Mouse (Mus musculus) heart, postnatal 14 days (tissue): ENCODE measurements around the gene Eif2b4. TPM values are rescaled to one million over a fixed set of nuclear protein-coding genes. Genes with fewer than 3 reads are reported as not detected.

Experiments
- DNase-seq, 2 experiments: peaks; one replicate each; pipeline ENCODE4 v3.0.0; 2021 to 2022
- intact Hi-C: fragments of 180-260 bp; cut with DNase I; formaldehyde crosslinking; loops from one replicate; pipeline ENCODE4 v1.15.1; 2025
- total RNA-seq, 2 experiments: library from RNA; stranded (reverse); gene quantifications; 2 replicates each; pipeline ENCODE4 v1.2.3; 2021

Gene Eif2b4
- total RNA-seq, 2 experiments from 2014 or later, result 48.4 to 62.3 TPM

DNA sequence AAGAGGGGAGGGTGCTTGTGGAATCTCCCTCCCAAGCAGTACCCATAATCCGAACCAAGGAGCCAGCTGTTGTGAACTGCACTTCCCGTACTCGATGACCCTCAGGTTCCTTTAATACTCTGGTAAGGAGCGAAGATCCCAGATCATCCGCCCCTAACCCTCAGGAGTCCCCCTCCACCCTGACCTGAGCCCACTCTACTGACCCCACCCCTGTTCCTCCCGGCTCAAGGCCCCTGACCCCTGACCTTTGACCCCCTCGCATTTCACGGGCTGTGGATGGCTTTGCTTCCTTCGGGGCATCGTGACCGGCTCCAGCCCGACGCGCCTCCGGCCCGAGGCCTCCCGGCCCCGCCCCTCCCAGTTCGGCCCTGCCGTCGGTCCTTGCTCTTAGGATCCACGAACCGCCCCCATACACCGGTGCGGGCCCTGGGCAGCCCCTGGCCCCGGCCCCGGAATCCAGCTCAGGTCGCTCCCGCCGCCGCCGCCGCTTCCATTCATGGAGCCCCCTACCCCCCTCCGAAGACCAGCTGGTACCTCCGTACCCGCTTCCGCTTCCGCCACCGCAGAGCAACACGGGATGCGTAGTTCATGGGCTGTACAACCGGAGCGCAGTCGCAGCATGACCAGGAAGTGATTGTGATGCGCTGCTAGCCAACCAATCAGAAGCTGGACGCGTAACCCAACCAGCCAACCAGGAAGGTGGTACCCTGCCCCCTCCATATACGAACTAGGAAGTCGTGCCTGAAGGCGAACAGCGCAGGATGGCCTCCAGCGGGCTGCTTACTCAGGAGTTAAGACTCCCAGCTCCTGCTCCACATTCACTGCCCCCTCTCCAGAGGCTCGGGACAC lies 8.7 kb upstream of the Eif2b4 start, which contains the start of gene Zfp513:
Gene Zfp513, minus strand, starts transcription at position 562 of the 849 bp plus-strand sequence.
- DNase-seq, result peak; percentile 92 to 94
- intact Hi-C loops, result no loop called here

DNA sequence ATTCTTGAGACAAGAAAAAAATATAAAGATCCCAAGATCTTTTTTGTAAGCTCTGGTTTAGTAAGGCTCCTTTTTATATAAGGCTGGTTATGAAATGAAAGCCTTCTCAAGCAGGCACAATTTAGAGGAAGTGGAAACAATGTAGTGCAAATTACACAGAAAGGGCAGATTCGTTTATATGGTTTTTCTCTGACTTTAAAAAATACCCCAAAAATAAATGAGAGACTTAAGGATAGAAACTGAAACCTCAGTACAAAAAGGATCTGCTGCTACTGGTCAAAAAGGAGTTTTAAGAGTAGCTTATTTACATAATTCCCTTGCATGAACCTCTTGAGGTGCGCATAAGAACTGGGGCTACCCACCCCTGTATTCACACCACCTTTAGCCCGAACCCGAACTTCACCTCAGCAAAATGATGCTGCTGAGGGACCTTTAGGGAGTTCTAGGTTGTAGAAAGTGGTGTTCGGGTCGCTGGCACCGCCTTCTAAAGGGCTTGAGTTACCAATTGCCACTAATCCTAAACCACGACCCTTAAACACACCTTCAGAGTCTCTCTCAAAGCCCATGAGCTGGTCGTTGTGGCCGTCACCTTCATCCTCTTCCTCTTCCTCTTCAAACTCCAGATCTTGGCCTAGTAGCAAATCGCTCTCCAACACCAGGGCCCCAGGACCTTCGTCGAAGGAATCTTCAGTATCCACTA lies 8.0 kb upstream of the Eif2b4 start:
- no peak for DNase-seq
- intact Hi-C loops, result no loop called here

DNA sequence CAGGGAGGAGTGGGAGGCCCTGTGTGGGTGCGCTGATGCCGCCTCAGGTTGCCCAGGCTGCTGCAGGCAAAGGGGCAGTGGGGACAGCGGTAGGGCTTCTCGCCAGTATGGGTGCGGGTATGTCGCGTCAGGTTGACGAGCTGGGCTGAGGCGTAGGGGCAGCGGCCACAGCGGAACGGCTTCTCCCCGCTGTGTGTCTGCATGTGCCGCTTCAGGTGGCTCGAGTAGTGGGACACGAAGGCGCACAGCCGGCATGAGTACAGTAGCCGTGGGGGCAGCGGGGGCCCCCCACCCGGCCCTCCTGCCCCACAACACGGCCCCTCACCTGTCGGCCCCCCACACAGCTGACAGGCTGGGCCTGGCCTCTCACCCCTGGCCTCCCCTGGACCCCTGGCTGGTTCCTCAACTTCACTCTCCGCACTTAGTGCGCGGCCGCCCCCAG lies 7.1 kb upstream of the Eif2b4 start:
- intact Hi-C loops, result no loop called here
- DNase-seq, result no peak

DNA sequence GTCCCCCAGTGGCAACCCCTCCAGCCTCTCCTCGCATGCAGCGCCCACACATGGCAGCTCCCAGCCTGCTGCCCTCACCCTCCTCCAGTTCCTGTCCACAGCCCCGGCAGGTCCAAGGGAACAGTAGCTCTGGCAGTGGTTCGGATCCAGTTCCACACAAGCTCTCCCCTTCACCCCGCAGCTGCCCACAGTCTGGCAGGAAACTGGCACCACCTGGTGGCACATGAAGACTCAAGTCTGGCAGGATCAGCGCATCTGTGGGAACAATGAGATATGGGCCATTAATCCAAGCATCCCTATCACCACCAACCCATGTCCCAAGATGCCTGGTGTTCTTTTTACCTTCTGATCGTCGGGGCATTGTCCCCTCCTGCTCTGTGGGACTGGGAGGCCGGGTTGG lies 6.7 kb upstream of the Eif2b4 start:
- intact Hi-C loops, result no loop called here
- DNase-seq, result no peak

DNA sequence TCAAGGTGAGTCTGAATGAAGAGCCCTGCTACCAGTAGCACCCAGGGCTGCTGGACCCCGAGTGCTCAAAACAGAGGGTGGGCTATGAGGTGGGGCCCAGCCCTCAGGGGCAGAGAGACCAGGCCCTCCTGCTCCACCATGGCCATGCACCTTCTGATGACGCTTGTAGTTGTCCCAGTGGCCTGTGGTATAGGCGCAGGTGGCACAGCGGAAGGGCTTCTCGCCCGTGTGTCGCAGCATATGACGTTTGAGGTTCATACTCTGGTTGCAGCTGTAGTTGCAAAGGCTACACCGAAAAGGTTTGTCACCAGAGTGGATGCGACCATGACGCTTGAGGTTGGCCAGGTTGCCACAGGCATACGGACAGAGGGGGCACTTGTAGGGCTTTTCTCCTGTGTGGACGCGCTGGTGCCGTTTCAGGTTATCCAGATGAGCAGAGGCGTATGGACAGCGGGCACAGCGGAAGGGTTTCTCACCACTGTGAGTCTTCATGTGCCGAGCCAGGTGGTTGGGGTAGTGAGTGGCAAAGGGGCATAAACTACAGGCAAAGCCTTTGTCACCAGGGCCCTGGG lies 6.2 kb upstream of the Eif2b4 start:
- intact Hi-C loops, result no loop called here
- no peak for DNase-seq

DNA sequence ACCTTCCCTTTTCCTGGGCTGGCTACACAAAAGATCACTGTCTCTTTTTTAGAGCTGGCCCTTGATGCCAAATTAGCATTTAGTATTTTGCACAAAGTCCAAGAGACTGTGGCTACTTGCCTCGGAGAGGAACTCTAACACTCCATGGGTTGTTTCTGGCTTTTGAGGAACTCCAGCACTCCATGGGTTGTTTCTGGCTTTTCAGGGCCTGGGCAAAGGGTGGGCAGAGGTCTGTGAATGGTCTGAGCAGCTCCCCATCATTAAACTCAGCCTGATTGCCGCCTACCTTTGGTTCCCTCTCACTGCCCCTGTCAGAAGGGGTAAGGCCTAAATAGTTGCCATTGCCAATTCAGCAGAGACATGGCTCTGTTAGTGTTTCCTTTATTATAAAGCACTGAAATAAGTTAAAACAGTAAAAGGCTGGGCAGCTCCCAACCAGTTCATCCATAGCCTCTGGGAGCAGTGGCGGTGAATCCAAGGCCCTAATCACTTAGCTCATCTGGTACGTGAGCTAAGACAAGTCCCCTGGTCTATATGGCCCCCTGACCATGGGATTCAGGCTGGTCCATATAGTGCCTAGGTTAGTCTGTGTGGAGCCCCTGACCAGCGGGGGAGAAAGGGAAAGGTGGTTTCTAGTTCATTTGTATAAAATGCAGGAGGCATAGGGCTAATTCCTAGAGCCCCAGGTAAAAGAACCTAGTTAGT lies 5.5 kb upstream of the Eif2b4 start:
- DNase-seq, result no peak
- intact Hi-C loops, result no loop called here

DNA sequence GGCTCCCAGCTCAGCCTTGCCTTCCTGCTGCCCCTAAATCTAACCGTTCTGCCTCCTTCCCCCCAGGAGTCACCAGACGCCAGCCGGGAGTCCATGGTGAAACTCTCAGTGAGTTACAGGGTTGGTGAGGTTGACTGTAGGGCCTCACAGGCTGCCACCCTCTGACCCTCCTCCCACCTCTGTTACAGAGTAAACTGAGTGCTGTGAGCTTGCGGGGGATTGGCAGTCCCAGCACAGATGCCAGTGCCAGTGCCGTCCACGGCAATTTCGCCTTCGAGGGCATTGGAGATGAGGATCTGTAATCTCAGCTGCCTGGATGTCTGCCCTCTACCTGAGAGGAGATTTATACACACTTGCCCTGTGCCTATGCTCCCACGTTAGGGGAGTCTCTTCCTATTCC lies 4.9 kb upstream of the Eif2b4 start:
- intact Hi-C loops, result no loop called here
- no peak for DNase-seq

DNA sequence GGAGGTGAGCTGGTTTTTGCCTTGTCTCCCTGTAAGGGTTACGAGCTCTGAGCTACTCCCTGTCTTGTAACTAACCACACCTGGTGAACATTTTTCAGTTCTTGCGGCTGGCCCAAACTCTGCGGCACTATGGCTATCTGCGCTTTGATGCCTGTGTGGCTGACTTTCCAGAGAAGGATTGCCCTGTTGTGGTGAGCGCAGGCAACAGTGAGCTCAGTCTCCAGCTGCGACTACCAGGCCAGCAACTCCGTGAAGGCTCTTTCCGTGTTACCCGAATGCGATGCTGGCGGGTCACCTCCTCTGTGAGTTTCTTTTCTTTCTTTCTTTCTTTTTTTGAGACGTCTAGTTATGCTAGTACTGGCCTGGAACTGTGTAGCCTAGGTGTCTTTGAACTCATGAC lies 3.8 kb upstream of the Eif2b4 start:
- intact Hi-C loops, result no loop called here
- no peak for DNase-seq

DNA sequence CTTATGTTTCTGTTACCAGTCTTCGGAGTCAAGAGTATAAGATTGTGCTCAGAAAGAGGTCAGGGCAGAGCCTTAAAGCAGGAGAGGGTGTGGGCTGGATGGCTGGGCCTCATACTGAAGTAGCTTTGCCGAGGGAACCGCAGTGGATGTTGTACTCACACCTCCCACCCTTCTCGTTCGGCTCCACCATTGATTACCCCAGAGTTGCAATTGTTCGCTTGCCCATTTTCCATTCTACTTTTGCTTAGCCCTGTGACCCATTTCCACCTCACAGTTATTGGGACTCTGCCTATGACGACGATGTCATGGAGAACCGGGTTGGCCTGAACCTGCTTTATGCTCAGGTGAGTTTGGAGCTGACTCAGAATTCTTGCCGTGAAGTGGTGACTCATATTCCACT lies 3.0 kb upstream of the Eif2b4 start:
- intact Hi-C loops, result no loop called here
- no peak for DNase-seq

DNA sequence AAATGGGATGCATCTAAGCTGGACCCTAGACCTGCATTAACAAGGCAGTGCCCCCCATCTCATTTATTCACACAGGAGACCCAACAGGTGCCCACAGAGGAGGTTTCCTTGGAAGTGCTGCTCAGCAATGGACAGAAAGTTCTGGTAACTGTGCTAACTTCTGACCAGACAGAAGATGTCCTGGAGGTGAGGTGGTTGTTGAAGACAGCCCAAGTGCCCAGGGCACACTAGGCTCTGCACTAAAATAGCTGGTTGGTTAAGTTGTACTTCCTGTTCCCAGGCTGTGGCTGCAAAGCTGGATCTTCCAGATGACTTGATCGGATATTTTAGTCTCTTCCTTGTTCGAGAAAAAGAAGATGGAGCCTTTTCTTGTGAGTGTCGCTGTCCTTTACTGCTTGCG lies 2.4 kb upstream of the Eif2b4 start:
- DNase-seq, result no peak
- intact Hi-C loops, result no loop called here

DNA sequence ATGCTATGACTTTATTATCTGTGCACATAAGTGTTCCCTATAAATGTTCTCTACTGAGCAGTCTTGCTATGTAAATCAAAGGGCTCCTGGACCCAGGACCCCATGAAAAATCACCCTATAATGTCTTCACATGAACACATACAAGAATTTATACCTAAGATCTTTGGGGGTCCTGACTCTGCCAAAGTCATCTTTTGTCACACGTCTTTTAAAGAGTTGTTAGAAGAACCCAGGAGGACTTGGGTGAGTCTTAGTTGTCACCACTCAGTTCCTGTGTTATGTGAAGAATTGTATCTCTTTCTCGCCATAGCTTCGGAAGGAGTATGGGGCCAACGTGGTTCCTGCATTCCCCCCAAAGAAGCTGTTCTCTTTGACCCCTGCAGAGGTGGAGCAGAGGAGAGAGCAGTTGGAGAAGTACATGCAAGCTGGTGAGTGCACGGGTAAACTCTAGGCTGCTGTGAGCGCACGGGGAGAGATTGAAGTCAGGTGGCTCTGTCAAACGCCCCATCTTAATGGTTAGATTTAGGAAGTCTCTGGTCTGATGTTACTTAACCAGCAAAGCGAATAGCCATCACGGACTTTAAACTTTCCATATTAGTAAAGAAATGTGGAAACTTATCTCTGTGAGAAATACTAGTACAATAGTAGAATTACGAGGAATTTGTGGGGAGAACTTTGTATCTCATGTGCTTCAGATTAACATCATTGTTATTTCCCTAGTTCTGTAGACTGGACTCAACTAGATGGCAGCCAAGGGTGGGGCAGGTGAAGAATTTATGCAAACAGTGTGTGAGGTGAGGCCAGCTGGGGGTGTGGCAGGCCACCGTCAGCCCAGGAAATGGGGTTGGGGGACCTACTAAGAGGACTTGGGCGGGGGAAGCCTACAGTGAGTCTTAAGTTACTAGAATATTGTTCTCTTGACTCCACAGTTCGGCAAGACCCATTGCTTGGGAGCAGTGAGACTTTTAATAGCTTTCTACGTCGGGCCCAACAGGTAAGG lies 1.6 kb upstream of the Eif2b4 start:
- intact Hi-C loops, result no loop called here
- no peak for DNase-seq

DNA sequence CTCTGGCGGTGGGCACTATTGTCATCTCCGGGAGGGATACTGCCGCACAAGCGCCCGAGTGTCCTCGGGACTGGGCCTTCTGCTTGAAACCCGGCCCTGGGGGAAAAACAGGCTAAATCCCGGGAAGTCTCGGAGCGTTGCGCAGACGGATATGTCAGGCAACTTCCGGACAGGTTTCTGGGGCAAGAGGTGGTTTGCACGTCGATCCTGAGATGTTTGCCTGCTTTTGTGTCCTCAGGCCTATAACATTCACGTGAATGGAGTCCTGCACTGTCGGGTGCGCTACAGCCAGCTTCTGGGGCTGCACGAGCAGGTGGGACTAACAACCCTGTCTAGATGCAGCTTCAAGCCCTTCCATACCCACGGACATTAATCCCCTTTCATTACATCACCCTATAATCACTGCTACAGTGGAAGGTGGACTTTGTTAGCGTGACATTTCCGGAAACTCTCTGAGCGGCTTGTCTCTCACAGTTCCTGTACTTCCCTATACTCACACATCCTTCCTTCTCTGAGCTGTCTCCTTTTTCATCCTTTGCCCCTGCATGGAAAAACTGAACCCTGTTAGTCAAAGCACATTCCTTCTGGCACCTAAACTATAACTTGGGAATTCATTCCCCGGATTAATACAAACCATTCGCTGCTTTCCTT lies 526 bp upstream of the Eif2b4 start:
- no peak for DNase-seq
- intact Hi-C loops, result no loop called here

DNA sequence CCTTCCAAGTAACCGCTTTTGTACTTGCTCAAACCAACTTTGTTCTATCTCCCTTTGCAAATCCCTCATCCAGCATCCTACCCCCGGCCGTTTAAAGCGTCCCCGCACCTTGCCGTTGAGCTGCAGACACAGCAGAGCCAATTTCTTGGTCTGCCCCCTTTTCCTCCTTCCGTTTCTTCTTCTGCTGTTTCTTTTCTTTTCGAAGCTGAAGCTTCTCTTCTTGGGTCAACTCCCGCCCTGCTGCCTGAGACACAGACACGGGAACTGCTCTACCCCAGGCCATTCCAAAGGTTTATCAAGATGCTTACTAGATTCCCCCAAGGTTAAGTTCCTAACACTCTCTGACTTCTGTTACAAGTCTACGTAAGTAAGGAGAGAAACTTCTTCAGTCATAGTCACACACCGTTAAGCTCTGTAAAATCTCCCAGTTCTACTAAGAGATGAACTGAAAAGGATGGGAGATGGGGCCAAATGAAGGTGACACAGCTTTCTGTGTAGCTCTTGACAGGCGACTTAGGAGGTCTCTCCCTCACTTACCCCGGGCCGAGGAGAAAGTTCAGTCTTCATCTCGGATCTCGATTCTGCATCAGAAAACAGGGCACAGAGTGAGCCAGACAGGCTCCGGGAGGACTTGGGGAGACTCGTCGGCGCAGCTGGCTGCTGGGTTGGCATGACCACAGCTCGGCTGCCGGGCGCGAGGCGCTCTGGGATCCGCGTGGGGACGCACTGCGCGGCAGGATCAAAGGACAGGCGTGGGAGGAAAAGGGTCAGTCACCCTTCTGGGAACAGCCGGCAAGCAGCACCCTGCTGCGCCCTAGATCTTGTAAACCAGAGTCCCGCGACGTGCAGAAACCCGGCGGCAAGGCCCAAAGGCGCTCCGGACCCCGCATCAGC lies 938 bp downstream of the Eif2b4 start:
- intact Hi-C loops, result no loop called here
- peak in 1 of 2 experiments; percentile 79 for DNase-seq

DNA sequence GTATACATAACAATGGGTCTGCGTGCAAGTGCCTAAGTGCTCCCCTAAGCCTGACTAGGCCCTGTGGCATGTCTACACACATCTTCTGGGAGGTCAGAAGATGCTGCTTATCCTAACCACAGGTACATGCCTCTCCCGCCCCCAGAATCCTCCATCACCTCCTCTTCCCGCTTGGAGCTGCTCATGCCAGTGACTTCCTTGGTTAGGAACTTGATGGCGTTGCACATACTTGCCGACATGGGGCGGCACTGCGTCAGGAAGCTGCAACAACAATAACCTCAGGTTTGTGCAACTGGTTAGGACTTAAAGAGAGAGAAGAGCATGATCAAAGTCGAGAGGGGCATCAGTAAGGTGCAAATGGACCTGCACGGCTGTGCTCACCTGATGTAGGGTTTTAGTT lies 3.0 kb downstream of the Eif2b4 start:
- DNase-seq, result no peak
- intact Hi-C loops, result no loop called here

DNA sequence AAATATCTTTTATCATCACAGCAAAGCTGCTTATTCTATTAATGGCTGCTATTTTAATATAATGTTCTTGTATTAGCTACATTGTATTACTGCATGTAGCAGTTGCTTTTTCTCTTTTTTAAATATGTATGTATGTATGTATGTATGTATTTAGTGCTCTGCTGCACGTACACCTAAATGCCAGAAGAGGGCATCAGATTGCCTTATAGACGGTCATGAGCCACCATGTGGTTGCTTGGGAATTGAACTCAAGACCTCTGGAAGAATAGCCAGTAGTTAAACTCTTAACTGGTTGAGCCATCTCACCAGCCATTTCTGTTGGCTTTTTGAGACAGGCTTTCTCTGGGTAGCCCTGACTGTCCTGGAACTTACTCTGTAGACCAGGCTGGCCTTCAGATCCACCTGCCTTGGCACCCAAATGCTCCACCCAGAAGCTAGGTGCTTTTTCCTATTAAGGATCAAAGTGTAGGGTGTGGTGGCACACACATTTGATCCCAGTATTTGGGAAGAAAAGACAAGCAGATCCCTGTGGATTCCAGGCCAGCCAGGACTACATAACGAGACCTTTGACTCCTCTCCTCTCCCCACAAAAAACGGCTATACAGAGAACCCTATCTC lies 4.9 kb downstream of the Eif2b4 start:
- no peak for DNase-seq
- intact Hi-C loops, result loop anchor here (10.0 kb wide), 1 partner anchor 136 kb away; no protein-coding TSS in a partner anchor

DNA sequence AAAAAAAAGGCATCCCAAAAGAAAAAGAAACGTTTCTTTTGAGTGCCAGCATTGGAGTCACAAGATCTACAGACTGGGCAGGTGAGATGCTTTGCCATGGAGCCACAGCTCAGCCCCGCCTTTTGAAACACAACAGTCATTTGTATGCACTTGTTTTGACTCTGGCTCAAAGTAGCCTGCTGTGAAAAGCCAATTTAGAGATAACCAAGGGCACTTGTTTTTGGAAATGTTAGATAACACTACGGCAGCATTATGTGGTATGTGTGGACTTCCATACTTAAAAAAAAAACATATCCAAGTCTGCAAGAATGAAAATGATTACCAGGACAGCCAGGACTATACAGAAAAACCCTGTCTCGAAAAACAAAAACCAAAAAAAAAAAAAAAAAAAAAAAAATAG lies 9.6 kb downstream of the Eif2b4 start:
- intact Hi-C loops, result loop anchor here (10.0 kb wide), 1 partner anchor 141 kb away; no protein-coding TSS in a partner anchor
- no peak for DNase-seq

DNA sequence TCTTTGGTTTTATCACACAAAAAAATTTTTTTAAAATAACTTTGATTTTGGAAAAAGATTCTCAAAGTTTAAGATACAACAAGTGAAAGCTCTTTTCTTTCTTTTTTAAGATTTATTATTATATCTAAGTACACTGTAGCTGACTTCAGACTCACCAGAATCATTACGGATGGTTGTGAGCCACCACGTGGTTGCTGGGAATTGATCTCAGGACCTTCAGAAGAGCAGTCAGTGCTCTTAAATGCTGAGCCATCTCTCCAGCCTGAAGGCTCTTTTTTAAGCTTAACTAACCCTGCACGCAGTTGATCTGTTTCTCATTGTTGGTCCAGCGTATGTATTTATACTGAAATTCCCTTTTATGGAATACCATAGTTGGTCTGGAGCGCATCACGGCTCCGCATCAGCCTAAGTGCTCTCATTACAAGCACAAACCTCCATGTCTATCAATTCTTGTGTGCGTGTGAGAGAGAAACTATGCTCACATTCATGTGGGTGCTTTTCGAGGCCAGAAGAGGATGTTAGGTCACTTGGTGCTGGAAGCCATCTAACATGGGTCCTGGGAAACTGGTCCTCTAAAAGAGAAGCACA lies 12.0 kb downstream of the Eif2b4 start:
- intact Hi-C loops, result loop anchor here (10.0 kb wide), 1 partner anchor 144 kb away; no protein-coding TSS in a partner anchor
- no peak for DNase-seq
